In genomic region chr12:102878901-102879300, GRCm38 (mm10) we compare ENCODE assay signal across 8 mouse cellular contexts. TPM values are rescaled to one million over a fixed set of nuclear protein-coding genes. Genes with fewer than 3 reads are reported as not detected.
DNase-seq lines count a peak whose midpoint lies in the region; ATAC-seq and TF ChIP-seq lines count a peak whose summit lies in the region.

No protein-coding gene starts in this region.

- no peak for TF ChIP-seq CTCF in liver, postnatal 0 days (IDR thresholded peaks at IDR 0.05; ENCODE audit: low read depth)

- peak overlapping the region; percentile 43 for H3K4me2 ChIP-seq in embryonic facial prominence, embryonic 12.5 days (replicated peaks)
- peak overlapping the region; percentile 57 for H3K4me2 ChIP-seq in hindbrain, embryonic 13.5 days
- H3K4me2 ChIP-seq in liver, postnatal 0 days (ENCODE audit: low read depth, low read length), result peak overlapping the region; percentile 96
- H3K4me2 ChIP-seq in stomach, embryonic 14.5 days (replicated peaks; ENCODE audit: low read depth, low read length), result peak overlapping the region; percentile 52

- no peaks in the 10 kb centered on the region for H3K36me3 ChIP-seq in embryonic facial prominence, embryonic 12.5 days
- no peaks in the 10 kb centered on the region for H3K36me3 ChIP-seq in hindbrain, embryonic 13.5 days
- no peaks in the 10 kb centered on the region for H3K36me3 ChIP-seq in liver, postnatal 0 days (replicated peaks; ENCODE audit: insufficient read depth, low read length)
- H3K36me3 ChIP-seq in stomach, embryonic 14.5 days (ENCODE audit: control insufficient read depth, insufficient read depth, low read length), result no peaks in the 10 kb centered on the region

- intact Hi-C loops in left cerebral cortex, postnatal 14 days (cut with DNase I), result no loop called here
- intact Hi-C loops in gastrocnemius, postnatal 14 days (cut with DNase I; ENCODE audit: low total_unique reads), result loop anchor here (10.0 kb wide), 1 partner anchor 114 kb away; no protein-coding TSS in a partner anchor

- peak overlapping the region; percentile 96 for H3K9ac ChIP-seq in embryonic facial prominence, embryonic 12.5 days
- peak overlapping the region; percentile 97; the same call in 1 of the 2 replicates for H3K9ac ChIP-seq in hindbrain, embryonic 13.5 days
- H3K9ac ChIP-seq in liver, postnatal 0 days (replicated peaks), result peak overlapping the region; percentile 99
- peak overlapping the region; percentile 89 for H3K9ac ChIP-seq in stomach, embryonic 14.5 days (replicated peaks; ENCODE audit: low read depth, low read length)

- H3K4me1 ChIP-seq in embryonic facial prominence, embryonic 12.5 days, result peaks cover 11% of the 10 kb centered on the region
- H3K4me1 ChIP-seq in hindbrain, embryonic 13.5 days (replicated peaks), result peaks cover 23% of the 10 kb centered on the region
- H3K4me1 ChIP-seq in liver, postnatal 0 days (ENCODE audit: insufficient read depth), result peaks cover 23% of the 10 kb centered on the region
- peaks cover 14% of the 10 kb centered on the region for H3K4me1 ChIP-seq in stomach, embryonic 14.5 days (ENCODE audit: control insufficient read depth, insufficient read depth, low read length)

- no peaks in the 10 kb centered on the region for H3K27me3 ChIP-seq in embryonic facial prominence, embryonic 12.5 days
- no peaks in the 10 kb centered on the region for H3K27me3 ChIP-seq in hindbrain, embryonic 13.5 days
- no peaks in the 10 kb centered on the region for H3K27me3 ChIP-seq in liver, postnatal 0 days (ENCODE audit: insufficient read depth, low read length)
- no peaks in the 10 kb centered on the region for H3K27me3 ChIP-seq in stomach, embryonic 14.5 days (ENCODE audit: control insufficient read depth, insufficient read depth, low read length)

- WGBS in embryonic facial prominence, embryonic 12.5 days, result 33% methylated on average over 7 of the region's 7 CpGs
- WGBS in hindbrain, embryonic 13.5 days, result 42% methylated on average over 7 of the region's 7 CpGs
- 40% methylated on average over 7 of the region's 7 CpGs for WGBS in liver, postnatal 0 days (ENCODE audit: insufficient replicate concordance)
- 24% methylated on average over 7 of the region's 7 CpGs for WGBS in stomach, embryonic 14.5 days

- peak; percentile 7 to 19 for DNase-seq in left cerebral cortex, postnatal 14 days (ENCODE audit: low spot score in 2 of 2)
- no peak for DNase-seq in left cerebral cortex, adult 11 months (ENCODE audit: low spot score)
- DNase-seq in liver, postnatal 0 days, result no peak
- no peak for DNase-seq in gastrocnemius, postnatal 14 days
- no peak for DNase-seq in thymus, adult 18-20 months

- H3K4me3 ChIP-seq in embryonic facial prominence, embryonic 12.5 days, result peak overlapping the region; percentile 98
- peak overlapping the region; percentile 89 for H3K4me3 ChIP-seq in hindbrain, embryonic 13.5 days
- peak overlapping the region; percentile 100 for H3K4me3 ChIP-seq in liver, postnatal 0 days (ENCODE audit: low read depth, low read length)
- H3K4me3 ChIP-seq in stomach, embryonic 14.5 days (ENCODE audit: low read depth, low read length), result peak overlapping the region; percentile 80

- no peak for TF ChIP-seq EP300 in liver, postnatal 0 days (IDR thresholded peaks at IDR 0.05; ENCODE audit: low read depth)

- H3K27ac ChIP-seq in embryonic facial prominence, embryonic 12.5 days, result peak overlapping the region; percentile 97
- peak overlapping the region; percentile 97 for H3K27ac ChIP-seq in hindbrain, embryonic 13.5 days
- H3K27ac ChIP-seq in liver, postnatal 0 days (ENCODE audit: low read depth), result peak overlapping the region; percentile 99
- peak overlapping the region; percentile 96; the same call in 1 of the 2 replicates for H3K27ac ChIP-seq in stomach, embryonic 14.5 days (ENCODE audit: low read length)

- H3K9me3 ChIP-seq in embryonic facial prominence, embryonic 12.5 days, result no peaks in the 10 kb centered on the region
- H3K9me3 ChIP-seq in hindbrain, embryonic 13.5 days, result no peaks in the 10 kb centered on the region
- no peaks in the 10 kb centered on the region for H3K9me3 ChIP-seq in liver, postnatal 0 days (ENCODE audit: low read length)
- no peaks in the 10 kb centered on the region for H3K9me3 ChIP-seq in stomach, embryonic 14.5 days (ENCODE audit: control insufficient read depth, low read depth, low read length)

- ATAC-seq in embryonic facial prominence, embryonic 12.5 days (ENCODE audit: insufficient number of reproducible peaks, insufficient read depth, low FRiP score, low TSS enrichment), result no peak
- ATAC-seq in hindbrain, embryonic 13.5 days (ENCODE audit: low FRiP score), result no peak
- ATAC-seq in liver, postnatal 0 days, result no peak
- ATAC-seq in stomach, embryonic 14.5 days (ENCODE audit: insufficient number of reproducible peaks, insufficient read depth, low FRiP score, low read depth), result no peak

RNA-seq across cellular contexts. Expression of gene Btbd7, which starts 0.6 kb away (rescaled TPM):
- total RNA-seq in left cerebral cortex, postnatal 14 days (2021), result 10 to 100 TPM; 17.9 TPM
- 28.9 and 31.0 TPM in 2 replicates for polyA plus RNA-seq in embryonic facial prominence, embryonic 12.5 days (2016; fragmentation: Nextera tagmentation; extraction: Ambion mirVana)
- 17.0 and 17.1 TPM in 2 replicates for polyA plus RNA-seq in hindbrain, embryonic 13.5 days (2015; fragmentation: Nextera tagmentation; extraction: Ambion mirVana)
- polyA plus RNA-seq in liver, postnatal 0 days (2015; fragmentation: Nextera tagmentation; extraction: Ambion mirVana), result 4.6 and 4.7 TPM in 2 replicates
- polyA plus RNA-seq in stomach, embryonic 14.5 days (2014; fragmentation: Nextera tagmentation; extraction: Ambion mirVana), result 29.2 and 29.5 TPM in 2 replicates
- 10 to 100 TPM; 17.0 to 17.6 TPM for total RNA-seq in gastrocnemius, postnatal 14 days (2021)

RNA-seq across cellular contexts. Expression of gene Cox8c, which starts 20.2 kb away (rescaled TPM):
- total RNA-seq in left cerebral cortex, postnatal 14 days (2021), result not detected
- not detected in 2 replicates for polyA plus RNA-seq in embryonic facial prominence, embryonic 12.5 days (2016; fragmentation: Nextera tagmentation; extraction: Ambion mirVana)
- not detected in 2 replicates for polyA plus RNA-seq in hindbrain, embryonic 13.5 days (2015; fragmentation: Nextera tagmentation; extraction: Ambion mirVana)
- not detected in 2 replicates for polyA plus RNA-seq in liver, postnatal 0 days (2015; fragmentation: Nextera tagmentation; extraction: Ambion mirVana)
- not detected in 2 replicates for polyA plus RNA-seq in stomach, embryonic 14.5 days (2014; fragmentation: Nextera tagmentation; extraction: Ambion mirVana)
- not detected for total RNA-seq in gastrocnemius, postnatal 14 days (2021)

Comparison
In these comparisons a context has a peak if more than half of its experiments do, and no peak if none do; other contexts are left out.
1. DNase-seq: peak in left cerebral cortex, postnatal 14 days (2 of 2); none in left cerebral cortex, adult 11 months (single experiment), liver, postnatal 0 days (single experiment), gastrocnemius, postnatal 14 days (single experiment) and thymus, adult 18-20 months (0 of 2).
2. H3K4me2 ChIP-seq: peak in every context shown above with its lines; median percentile 96 in liver, postnatal 0 days; 57 in hindbrain, embryonic 13.5 days; 52 in stomach, embryonic 14.5 days; 43 in embryonic facial prominence, embryonic 12.5 days.
3. Peak in every context shown above with its lines, with median percentiles within 50 percentile points of each other: H3K27ac ChIP-seq, H3K4me3 ChIP-seq and H3K9ac ChIP-seq.